Mouse (Mus musculus): ENCODE measurements around the gene 6430550D23Rik. TPM values are rescaled to one million over a fixed set of nuclear protein-coding genes. Genes with fewer than 3 reads are reported as not detected.

6430550D23Rik gene
- total RNA-seq (2021), result 1 to 10 TPM in 1 of 2 experiments, under 1 TPM in 1; 0.80 to 1.1 TPM
- long read RNA-seq, partial matches to known transcripts, result 0 of 1 reads
- long read RNA-seq, other reads (novel, unspliced or antisense), result 0 of 1 reads

GRCm38 (mm10) chr2:156007888-156008532, at the start of gene 6430550D23Rik, which contains the start of gene Ergic3:
Gene 6430550D23Rik (minus strand): TSS chr2:156007977.
Gene Ergic3 (plus strand): TSS chr2:156008045.
- peak; percentile 95 to 97 for DNase-seq (ENCODE audit: low spot score in 2 of 2)

GRCm38 (mm10) chr2:156052816-156053215, 45.0 kb upstream of the 6430550D23Rik start, which contains the start of gene Fer1l4:
Gene Fer1l4 (minus strand): TSS chr2:156052947.
- no peak for DNase-seq (ENCODE audit: low spot score in 2 of 2)

GRCm38 (mm10) chr2:156047929-156048328, 40.2 kb upstream of the 6430550D23Rik start:
- DNase-seq (ENCODE audit: low spot score in 2 of 2), result no peak

- DNase-seq (ENCODE audit: low spot score in 2 of 2), result no peak
Observed at GRCm38 (mm10) chr2:156042903-156043302, 35.1 kb upstream of the 6430550D23Rik start.

- no peak for DNase-seq (ENCODE audit: low spot score in 2 of 2)
Observed at GRCm38 (mm10) chr2:156039390-156039789, 31.6 kb upstream of the 6430550D23Rik start.

- no peak for DNase-seq (ENCODE audit: low spot score in 2 of 2)
Observed at GRCm38 (mm10) chr2:156025482-156025881, 17.7 kb upstream of the 6430550D23Rik start.

- DNase-seq (ENCODE audit: low spot score in 2 of 2), result no peak
Observed at GRCm38 (mm10) chr2:156021765-156022164, 14.0 kb upstream of the 6430550D23Rik start.

GRCm38 (mm10) chr2:156021219-156021618, 13.4 kb upstream of the 6430550D23Rik start:
- no peak for DNase-seq (ENCODE audit: low spot score in 2 of 2)

- no peak for DNase-seq (ENCODE audit: low spot score in 2 of 2)
Observed at GRCm38 (mm10) chr2:156018106-156018505, 10.3 kb upstream of the 6430550D23Rik start.

GRCm38 (mm10) chr2:156005393-156005792, 2.4 kb downstream of the 6430550D23Rik start:
- peak in 1 of 2 experiments; percentile 16 for DNase-seq (ENCODE audit: low spot score in 2 of 2)

- DNase-seq (ENCODE audit: low spot score in 2 of 2), result peak; percentile 71 to 79
Observed at GRCm38 (mm10) chr2:155991863-155992321, 15.9 kb downstream of the 6430550D23Rik start.

GRCm38 (mm10) chr2:155991151-155991550, 16.6 kb downstream of the 6430550D23Rik start:
- DNase-seq (ENCODE audit: low spot score in 2 of 2), result no peak

GRCm38 (mm10) chr2:155989085-155989484, 18.7 kb downstream of the 6430550D23Rik start:
- DNase-seq (ENCODE audit: low spot score in 2 of 2), result peak; percentile 20 to 31

- no peak for DNase-seq (ENCODE audit: low spot score in 2 of 2)
Observed at GRCm38 (mm10) chr2:155987131-155987530, 20.6 kb downstream of the 6430550D23Rik start.

GRCm38 (mm10) chr2:155985776-155986175, 22.0 kb downstream of the 6430550D23Rik start:
- no peak for DNase-seq (ENCODE audit: low spot score in 2 of 2)

GRCm38 (mm10) chr2:155979328-155979991, 28.3 kb downstream of the 6430550D23Rik start:
- no peak for DNase-seq (ENCODE audit: low spot score in 2 of 2)

GRCm38 (mm10) chr2:155974087-155974731, 33.6 kb downstream of the 6430550D23Rik start:
- DNase-seq (ENCODE audit: low spot score in 2 of 2), result no peak

- DNase-seq (ENCODE audit: low spot score in 2 of 2), result no peak
Observed at GRCm38 (mm10) chr2:155973348-155973747, 34.4 kb downstream of the 6430550D23Rik start.

- DNase-seq (ENCODE audit: low spot score in 2 of 2), result no peak
Observed at GRCm38 (mm10) chr2:155962991-155963390, 44.8 kb downstream of the 6430550D23Rik start.

- no peak for DNase-seq (ENCODE audit: low spot score in 2 of 2)
Observed at GRCm38 (mm10) chr2:155961862-155962261, 45.9 kb downstream of the 6430550D23Rik start.

GRCm38 (mm10) chr2:155959981-155960380, 47.8 kb downstream of the 6430550D23Rik start:
- DNase-seq (ENCODE audit: low spot score in 2 of 2), result no peak

Data from layer of hippocampus, postnatal 10 days (tissue).